Mouse (Mus musculus) embryonic facial prominence, embryonic 15.5 days (tissue): Measurements from ENCODE around the gene Adipoq. TPM values are rescaled to one million over a fixed set of nuclear protein-coding genes. Genes with fewer than 3 reads are reported as not detected.
"Not testable (repeated sequence)": the region's sequence is repeated elsewhere in the genome, so short reads cannot be mapped to it uniquely, and the experiment has no call there.

Experiments
- ATAC-seq: fragments of 200-750 bp; cut with Nextera tagmentation; 2 replicates; pipeline ENCODE4 v1.8.0; 2017; ENCODE audit warnings: low read depth, moderate TSS enrichment; ENCODE audit not compliant: insufficient number of reproducible peaks, low FRiP score, low TSS enrichment
- H3K27ac ChIP-seq: fragments of 300-500 bp; sonication (generic); replicated peaks from 2 replicates; pipeline ENCODE4 v1.5.1; 2015; ENCODE audit warnings: mild to moderate bottlenecking, inconsistent platforms
- H3K27me3 ChIP-seq: fragments of 300-500 bp; sonication (generic); 2 replicates; pipeline ENCODE4 v1.6.1; 2015; ENCODE audit warnings: inconsistent platforms
- H3K36me3 ChIP-seq: fragments of 300-500 bp; sonication (generic); 2 replicates; pipeline ENCODE4 v1.6.1; 2015; ENCODE audit warnings: mild to moderate bottlenecking, inconsistent platforms
- H3K4me1 ChIP-seq: fragments of 300-500 bp; sonication (generic); 2 replicates; pipeline ENCODE4 v1.6.1; 2015; ENCODE audit warnings: inconsistent platforms
- H3K4me2 ChIP-seq: fragments of 300-500 bp; sonication (generic); replicated peaks from 2 replicates; pipeline ENCODE4 v1.6.1; 2015; ENCODE audit warnings: mild to moderate bottlenecking, inconsistent platforms
- H3K4me3 ChIP-seq: fragments of 300-500 bp; sonication (generic); replicated peaks from 2 replicates; pipeline ENCODE4 v1.5.1; 2015; ENCODE audit warnings: mild to moderate bottlenecking, inconsistent platforms
- H3K9ac ChIP-seq: fragments of 300-500 bp; sonication (generic); 2 replicates; pipeline ENCODE4 v1.6.1; 2015; ENCODE audit warnings: inconsistent platforms
- H3K9me3 ChIP-seq: fragments of 300-500 bp; sonication (generic); replicated peaks from 2 replicates; pipeline ENCODE4 v1.6.1; 2016; ENCODE audit warnings: inconsistent platforms
- whole genome bisulfite sequencing: fragments of 180-500 bp; shearing (Covaris S2); methylation state at CpG from one replicate; pipeline ENCODE4 v1.1.7; 2015; 5-methylcytosine and 5-hydroxymethylcytosine counted together
- polyA plus RNA-seq: library from polyadenylated mRNA; unstranded; fragments of >200 nt; fragmentation: Nextera tagmentation; extraction: Ambion mirVana; gene quantifications from 2 replicates; pipeline ENCODE4 v1.2.1, GENCODE M21; 2015

Adipoq gene
- 0.13 and 0.25 TPM in 2 replicates for polyA plus RNA-seq

GRCm38 (mm10) chr16:23146280-23146679 lies at the start of gene Adipoq:
Gene Adipoq, plus strand, starts transcription at chr16:23146536.
- Histone ChIP-seq H3K4me3 (no peak within 1 kb of the TSS), H3K4me1 (no peaks in the 10 kb centered on the region), H3K4me2 (no peak within 1 kb of the TSS), H3K9me3 (no peaks in the 10 kb centered on the region), H3K9ac (no peak within 1 kb of the TSS), H3K27me3 (no peaks in the 10 kb centered on the region), H3K27ac (no peak within 1 kb of the TSS), H3K36me3 (no peaks in the 10 kb centered on the region)
- 89% methylated on average over 3 of the region's 3 CpGs for WGBS
- ATAC-seq = no peak

DNA sequence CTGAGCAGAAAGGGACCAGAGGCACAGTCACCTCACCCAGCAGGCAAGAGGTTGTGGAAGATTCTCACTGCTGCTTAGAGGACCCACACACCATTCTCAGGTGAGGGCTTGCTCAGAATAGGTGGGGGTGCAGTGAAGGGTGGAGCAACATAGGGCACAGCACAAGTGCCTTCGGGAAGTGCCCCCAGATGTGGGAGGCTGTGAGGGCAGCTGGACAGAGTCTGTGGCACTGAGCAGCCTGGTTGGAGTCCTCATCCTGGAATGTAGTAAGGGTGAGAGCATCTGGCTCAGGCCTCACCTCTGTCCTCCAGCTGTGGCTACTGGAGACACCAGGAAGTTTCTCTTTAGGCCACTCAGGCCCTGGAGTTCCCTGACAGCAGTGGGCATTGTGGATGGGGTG lies 49.5 kb upstream of the Adipoq start:
- not testable (repeated sequence) for H3K4me2 ChIP-seq, H3K36me3 ChIP-seq, ATAC-seq, H3K4me1 ChIP-seq, H3K9me3 ChIP-seq, H3K9ac ChIP-seq, H3K4me3 ChIP-seq, H3K27ac ChIP-seq, H3K27me3 ChIP-seq
- 83% methylated on average over 1 of the region's 1 CpGs for WGBS

DNA sequence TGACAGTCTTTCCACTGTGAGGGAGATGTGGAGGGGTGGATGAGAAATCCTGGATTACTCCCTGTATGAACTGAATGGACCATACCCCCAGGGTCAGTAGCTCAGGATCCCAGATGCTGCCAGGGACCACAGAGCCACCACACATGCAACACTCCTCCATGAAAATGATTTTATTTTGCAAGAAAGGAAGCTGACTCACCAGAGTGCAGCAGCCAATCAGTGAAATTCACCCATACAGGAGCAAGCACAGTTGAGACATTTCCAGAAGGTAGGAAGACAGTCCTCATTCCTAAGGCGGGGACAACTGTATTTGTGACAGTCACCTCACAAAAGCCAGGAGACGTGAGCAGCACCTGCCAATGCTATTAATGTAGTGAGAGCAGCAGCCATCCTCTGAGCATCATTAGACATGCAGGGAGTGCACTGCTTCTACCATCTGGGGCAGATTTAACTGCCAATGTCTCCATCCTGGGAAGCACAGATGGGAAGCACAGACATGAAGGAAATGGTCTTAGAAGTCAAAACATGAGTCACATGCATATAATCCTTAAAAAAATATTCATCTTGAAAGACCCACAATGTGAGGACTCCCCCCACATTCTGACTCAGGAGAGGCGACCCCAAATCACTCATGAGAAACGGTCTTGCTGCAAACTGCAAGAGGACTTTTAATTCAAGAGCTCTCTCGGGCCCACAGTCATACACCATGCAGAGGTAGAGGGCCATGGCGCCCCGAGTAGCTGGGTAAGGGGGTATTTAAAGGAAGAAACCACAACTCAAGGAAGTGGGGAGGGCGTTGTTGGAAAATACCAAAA lies 48.8 kb upstream of the Adipoq start:
- WGBS = 72% methylated on average over 8 of the region's 8 CpGs
- H3K4me2 ChIP-seq, H3K4me1 ChIP-seq, H3K9me3 ChIP-seq, H3K9ac ChIP-seq, H3K27me3 ChIP-seq, ATAC-seq, H3K4me3 ChIP-seq, H3K36me3 ChIP-seq, H3K27ac ChIP-seq: not testable (repeated sequence)

DNA sequence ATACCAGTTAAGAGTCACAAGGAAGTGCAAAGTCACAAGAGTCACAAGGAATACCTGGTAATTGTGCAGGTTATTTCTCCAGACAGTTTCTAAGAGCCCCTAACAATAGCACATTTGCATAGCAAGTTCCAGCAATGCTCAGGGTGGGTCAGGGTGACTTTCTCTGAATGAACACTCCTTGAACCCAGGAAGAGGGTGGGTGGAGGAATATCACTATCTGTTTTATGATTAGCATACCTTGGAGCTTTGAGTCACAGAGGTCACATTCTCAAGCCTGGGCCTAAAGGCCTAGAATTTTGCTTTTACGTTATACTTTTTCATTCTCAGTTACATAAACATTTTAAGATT lies 48.3 kb upstream of the Adipoq start:
- not testable (repeated sequence) for H3K9ac ChIP-seq, H3K36me3 ChIP-seq, H3K9me3 ChIP-seq, ATAC-seq, H3K4me1 ChIP-seq, H3K4me3 ChIP-seq, H3K27ac ChIP-seq, H3K27me3 ChIP-seq, H3K4me2 ChIP-seq
- 98% methylated on average over 1 of the region's 1 CpGs for WGBS

DNA sequence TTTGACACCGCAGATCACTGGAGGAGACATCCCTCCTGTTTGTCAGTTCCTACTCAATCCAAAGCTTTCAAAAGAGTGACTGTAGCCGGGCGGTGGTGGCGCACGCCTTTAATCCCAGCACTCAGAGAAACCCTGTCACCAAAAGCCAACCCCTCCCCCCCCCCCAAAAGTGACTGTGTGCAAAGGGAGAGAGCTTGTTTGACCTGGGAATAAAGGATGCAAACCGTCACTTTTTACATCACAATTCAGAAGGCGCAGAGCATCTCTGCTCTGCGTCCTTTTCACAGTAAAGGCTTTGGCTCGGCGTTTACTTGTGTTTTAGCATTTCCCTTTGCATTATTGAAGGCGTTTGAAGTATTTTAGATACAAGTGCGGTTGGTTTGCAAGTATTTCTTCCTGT lies 46.7 kb upstream of the Adipoq start:
- Histone ChIP-seq H3K27me3 (no peaks in the 10 kb centered on the region), H3K9me3 (no peaks in the 10 kb centered on the region), H3K27ac (no peak overlapping the region), H3K9ac (no peak overlapping the region), H3K36me3 (no peaks in the 10 kb centered on the region), H3K4me2 (peak overlapping the region; percentile 41), H3K4me1 (peaks cover 8% of the 10 kb centered on the region; the same call in 1 of the 2 replicates), H3K4me3 (peak overlapping the region; percentile 27)
- WGBS = 10% methylated on average over 12 of the region's 12 CpGs
- ATAC-seq = no peak

- no peak overlapping the region for H3K27ac ChIP-seq
- H3K4me3 ChIP-seq = peak overlapping the region; percentile 27
- WGBS = 2% methylated on average over 9 of the region's 9 CpGs
- H3K4me1 ChIP-seq = peaks cover 8% of the 10 kb centered on the region; the same call in 1 of the 2 replicates
- no peaks in the 10 kb centered on the region for H3K27me3 ChIP-seq
- H3K4me2 ChIP-seq = peak overlapping the region; percentile 41
- H3K36me3 ChIP-seq = no peaks in the 10 kb centered on the region
- no peaks in the 10 kb centered on the region for H3K9me3 ChIP-seq
- ATAC-seq = no peak; the same call in 1 of the 2 replicates
- H3K9ac ChIP-seq = peak overlapping the region; percentile 7; the same call in 1 of the 2 replicates
Observed at GRCm38 (mm10) chr16:23100099-23100575, 46.2 kb upstream of the Adipoq start.

GRCm38 (mm10) chr16:23100613-23101012 lies 45.7 kb upstream of the Adipoq start:
- 13% methylated on average over 10 of the region's 10 CpGs for WGBS
- no peak for ATAC-seq
- Histone ChIP-seq H3K27me3 (no peaks in the 10 kb centered on the region), H3K4me1 (peaks cover 8% of the 10 kb centered on the region; the same call in 1 of the 2 replicates), H3K4me3 (peak overlapping the region; percentile 27), H3K9me3 (no peaks in the 10 kb centered on the region), H3K36me3 (no peaks in the 10 kb centered on the region), H3K27ac (no peak overlapping the region), H3K9ac (peak overlapping the region; percentile 7; the same call in 1 of the 2 replicates), H3K4me2 (peak overlapping the region; percentile 41)

DNA sequence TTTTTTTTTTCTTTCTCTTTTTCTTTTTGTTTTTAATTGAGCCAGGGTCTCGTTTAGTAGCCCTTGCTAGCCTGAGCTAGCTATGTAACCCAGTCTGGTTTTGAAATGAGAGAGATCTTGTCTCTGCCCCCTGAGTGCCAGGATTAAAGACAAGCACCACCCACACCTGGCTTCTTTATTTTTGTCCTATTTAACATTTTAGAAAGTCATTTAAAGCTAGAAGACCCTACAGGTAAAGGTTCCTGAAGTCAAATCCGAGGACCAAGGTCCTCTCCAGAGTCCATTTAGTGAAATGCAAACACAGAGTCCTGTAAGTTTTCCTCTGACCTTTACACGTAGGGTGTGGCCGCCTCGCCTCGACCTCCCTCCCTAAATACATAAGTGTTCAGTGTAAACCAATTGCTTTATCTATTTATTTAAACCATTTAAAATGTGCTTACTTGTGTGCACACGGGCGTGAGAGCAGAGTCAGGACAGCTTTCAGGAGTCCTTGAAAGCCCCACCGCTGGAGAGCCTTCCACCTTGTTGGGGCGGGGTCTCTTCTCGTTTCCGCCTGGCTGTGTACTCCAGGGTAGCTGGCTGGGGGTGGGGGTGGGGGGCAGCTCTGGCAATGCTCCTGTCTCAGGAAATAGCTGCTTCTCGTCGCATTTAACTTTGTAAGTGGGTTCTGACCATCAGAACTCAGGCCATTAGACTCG lies 43.8 kb upstream of the Adipoq start:
- Histone ChIP-seq H3K27me3 (no peaks in the 10 kb centered on the region), H3K4me3 (peak overlapping the region; percentile 25), H3K9ac (no peak overlapping the region), H3K9me3 (no peaks in the 10 kb centered on the region), H3K27ac (no peak overlapping the region), H3K4me1 (peaks cover 8% of the 10 kb centered on the region; the same call in 1 of the 2 replicates), H3K36me3 (no peaks in the 10 kb centered on the region), H3K4me2 (peak overlapping the region; percentile 48)
- WGBS = 11% methylated on average over 15 of the region's 15 CpGs
- ATAC-seq = no peak

GRCm38 (mm10) chr16:23103038-23103745 lies 43.1 kb upstream of the Adipoq start:
- no peak for ATAC-seq
- H3K36me3 ChIP-seq = no peaks in the 10 kb centered on the region
- H3K9ac ChIP-seq = no peak overlapping the region
- 37% methylated on average over 17 of the region's 17 CpGs for WGBS
- H3K4me3 ChIP-seq = peak overlapping the region; percentile 25
- H3K9me3 ChIP-seq = no peaks in the 10 kb centered on the region
- H3K27ac ChIP-seq = no peak overlapping the region
- H3K4me2 ChIP-seq = peak overlapping the region; percentile 48
- no peaks in the 10 kb centered on the region for H3K27me3 ChIP-seq
- H3K4me1 ChIP-seq = peaks cover 8% of the 10 kb centered on the region; the same call in 1 of the 2 replicates

DNA sequence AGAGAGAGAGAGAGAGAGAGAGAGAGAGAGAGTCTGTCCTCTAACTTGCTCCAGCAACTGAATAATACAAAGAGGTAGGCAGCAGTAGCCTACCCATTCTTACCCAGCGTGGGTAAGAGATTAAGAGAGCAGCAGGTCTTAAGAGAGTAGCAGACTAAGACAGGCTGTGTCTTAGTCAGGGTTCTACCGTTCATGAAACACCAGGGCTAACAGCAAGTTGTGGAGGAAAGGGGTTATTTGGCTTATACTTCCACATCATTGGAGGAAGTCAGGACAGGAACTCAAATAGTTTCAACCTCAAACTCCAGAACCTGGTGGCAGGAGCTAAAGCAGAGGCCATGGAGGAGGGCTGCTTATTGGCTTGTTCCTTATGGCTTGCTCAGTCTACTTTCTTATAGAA lies 42.5 kb upstream of the Adipoq start:
- ATAC-seq = no peak
- Histone ChIP-seq H3K27me3 (no peaks in the 10 kb centered on the region), H3K4me1 (peaks cover 8% of the 10 kb centered on the region; the same call in 1 of the 2 replicates), H3K4me2 (no peak overlapping the region), H3K9me3 (no peaks in the 10 kb centered on the region), H3K9ac (no peak overlapping the region), H3K36me3 (peaks cover under 1% of the 10 kb centered on the region; the same call in 1 of the 2 replicates), H3K4me3 (no peak overlapping the region), H3K27ac (no peak overlapping the region)
- 67% methylated on average over 2 of the region's 2 CpGs for WGBS

GRCm38 (mm10) chr16:23106121-23106520 lies 40.2 kb upstream of the Adipoq start:
- no peaks in the 10 kb centered on the region for H3K27me3 ChIP-seq
- no peak overlapping the region for H3K9ac ChIP-seq
- no peaks in the 10 kb centered on the region for H3K9me3 ChIP-seq
- H3K27ac ChIP-seq = no peak overlapping the region
- peaks cover 21% of the 10 kb centered on the region for H3K36me3 ChIP-seq
- peaks cover 13% of the 10 kb centered on the region for H3K4me1 ChIP-seq
- no peak overlapping the region for H3K4me3 ChIP-seq
- no peak for ATAC-seq
- 67% methylated on average over 7 of the region's 7 CpGs for WGBS
- no peak overlapping the region for H3K4me2 ChIP-seq
